Mouse (Mus musculus) liver, embryonic 14.5 days (tissue): ENCODE results near the gene Poll. TPM values are rescaled to one million over a fixed set of nuclear protein-coding genes. Genes with fewer than 3 reads are reported as not detected.

Experiments used
- ATAC-seq: fragments of 200-750 bp; cut with Nextera tagmentation; 2 replicates; pipeline ENCODE4 v1.8.0; 2017; ENCODE audit warnings: moderate number of reproducible peaks, mild to moderate bottlenecking, moderate library complexity; ENCODE audit not compliant: insufficient read depth
- DNase-seq, 3 experiments: peaks; one replicate each; pipeline ENCODE4 v3.0.0-alpha.2; 2012 to 2013; ENCODE audit warnings: low read depth in 3 of 3, low spot score in 3 of 3
- H3K27ac ChIP-seq: fragments of 300-500 bp; sonication (generic); 2 replicates; pipeline ENCODE4 v1.5.1; 2014; ENCODE audit warnings: moderate library complexity, mild to moderate bottlenecking, control low read depth, inconsistent platforms
- H3K27me3 ChIP-seq: fragments of 300-500 bp; sonication (generic); 2 replicates; pipeline ENCODE4 v1.6.1; 2014; ENCODE audit warnings: mild to moderate bottlenecking, low read length, moderate library complexity; ENCODE audit not compliant: control insufficient read depth, insufficient read depth
- H3K36me3 ChIP-seq: fragments of 300-500 bp; sonication (generic); replicated peaks from 2 replicates; pipeline ENCODE4 v1.6.1; 2014; ENCODE audit warnings: low read depth; ENCODE audit not compliant: control insufficient read depth, insufficient read depth
- H3K4me1 ChIP-seq, 2 experiments: fragments of 200-500 bp in 1 of 2; fragments of 300-500 bp in 1 of 2; sonication (generic) in 1 of 2; replicated peaks; 2 replicates each; pipeline ENCODE4 v1.6.1; 2012 to 2014; ENCODE audit warnings: antibody characterized with exemption in 1 of 2, inconsistent platforms in 1 of 2, low read length in 1 of 2; ENCODE audit not compliant: control insufficient read depth in 2 of 2, insufficient read depth in 2 of 2
- H3K4me2 ChIP-seq: fragments of 300-500 bp; sonication (generic); 2 replicates; pipeline ENCODE4 v1.6.1; 2014; ENCODE audit warnings: low read depth, mild to moderate bottlenecking, control low read depth, moderate library complexity
- H3K4me3 ChIP-seq, 2 experiments: fragments of 200-500 bp in 1 of 2; fragments of 300-500 bp in 1 of 2; sonication (generic) in 1 of 2; 2 replicates each; pipeline ENCODE4 v1.5.1; 2012 to 2014; ENCODE audit warnings: low read depth in 2 of 2, low read length in 2 of 2, mild to moderate bottlenecking in 2 of 2, control low read depth in 1 of 2, inconsistent platforms in 1 of 2, moderate library complexity in 1 of 2; ENCODE audit not compliant: insufficient read depth in 1 of 2
- H3K9ac ChIP-seq: fragments of 300-500 bp; sonication (generic); replicated peaks from 2 replicates; pipeline ENCODE4 v1.6.1; 2014; ENCODE audit warnings: mild to moderate bottlenecking, control low read depth, moderate library complexity
- H3K9me3 ChIP-seq: fragments of 300-500 bp; sonication (generic); 2 replicates; pipeline ENCODE4 v1.6.1; 2016; ENCODE audit warnings: low read length, mixed read lengths; ENCODE audit not compliant: control insufficient read depth
- CTCF ChIP-seq: IDR thresholded peaks from 2 replicates; pipeline ENCODE4 v1.5.1; 2016; ENCODE audit warnings: antibody characterized with exemption, low read depth, control low read depth
- EP300 ChIP-seq: IDR thresholded peaks from 2 replicates; pipeline ENCODE4 v1.6.1; 2016; ENCODE audit warnings: antibody characterized with exemption, low read depth
- WGBS: fragments of 180-500 bp; shearing (Covaris S2); extraction: QIAGEN DNeasy Blood & Tissue Kit; methylation state at CpG from one replicate; pipeline ENCODE4 v1.1.7; 2014; ENCODE audit not compliant: insufficient replicate concordance; 5-methylcytosine and 5-hydroxymethylcytosine counted together
- polyA plus RNA-seq, 2 experiments: library from polyadenylated mRNA; depleted of rRNA in 1 of 2; stranded (reverse) in 1 of 2; unstranded in 1 of 2; fragments of >200 nt; fragmentation: Nextera tagmentation in 1 of 2; extraction: Ambion mirVana in 1 of 2; gene quantifications; 2 replicates each; pipeline versions ENCODE4 v1.2.1 to v1.2.3; 2012 to 2014

Gene Poll
- polyA plus RNA-seq, 2 experiments, result 3.7 to 4.1 TPM

DNA sequence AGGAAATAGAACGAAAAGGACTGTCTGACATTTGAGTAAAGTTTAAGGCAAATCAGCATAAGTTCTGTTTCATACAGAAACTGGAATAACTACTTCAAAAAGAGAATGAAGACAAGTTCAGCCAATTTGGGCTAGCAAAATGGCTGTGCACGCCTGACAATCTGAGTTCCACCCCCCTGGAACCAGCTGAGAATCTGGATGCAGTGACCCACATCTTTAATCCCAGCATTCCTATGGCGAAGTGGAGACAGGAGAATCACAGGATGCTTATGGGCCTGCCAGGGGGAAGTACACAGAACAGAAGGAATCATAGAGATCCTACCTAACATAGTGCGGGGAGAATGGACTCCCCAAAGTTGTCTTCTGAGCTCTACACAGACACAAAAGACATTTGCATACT, 36.8 kb upstream of the Poll start:
- Histone ChIP-seq H3K4me2 (no peak overlapping the region), H3K27ac (no peak overlapping the region), H3K9me3 (no peaks in the 10 kb centered on the region), H3K9ac (no peak overlapping the region), H3K4me3 (no peak overlapping the region), H3K36me3 (no peaks in the 10 kb centered on the region), H3K27me3 (no peaks in the 10 kb centered on the region), H3K4me1 (peaks cover 1 to 12% of the 10 kb centered on the region in 2 experiments)
- DNase-seq (no peak), ATAC-seq (no peak)
- TF ChIP-seq CTCF (no peak), EP300 (no peak)
- 74% methylated on average over 4 of the region's 4 CpGs for WGBS

DNA sequence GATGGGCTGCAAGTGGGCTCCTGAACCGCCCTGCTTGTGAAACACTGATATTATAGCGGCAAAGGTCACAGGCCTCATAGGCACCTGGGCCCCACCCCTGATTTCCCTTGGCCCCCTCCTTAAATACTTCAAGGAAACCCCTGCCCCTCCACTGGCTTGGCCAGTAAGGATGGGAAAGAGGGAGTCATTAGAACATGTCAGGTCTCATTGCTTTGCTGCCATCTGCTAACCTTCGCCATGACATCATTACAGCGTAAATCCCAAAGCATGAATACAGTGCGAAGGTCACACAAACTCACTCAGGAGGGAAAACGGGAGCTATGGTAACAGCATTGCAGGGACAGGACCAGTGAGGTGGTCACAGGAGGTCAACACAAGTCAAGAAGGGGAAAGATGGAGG, 36.1 kb upstream of the Poll start:
- H3K9me3 ChIP-seq, result no peaks in the 10 kb centered on the region
- no peaks in the 10 kb centered on the region for H3K27me3 ChIP-seq
- no peaks in the 10 kb centered on the region for H3K36me3 ChIP-seq
- no peak overlapping the region for H3K27ac ChIP-seq
- TF ChIP-seq EP300 (no peak), CTCF (no peak)
- no peak overlapping the region for H3K9ac ChIP-seq
- no peak for ATAC-seq
- no peak overlapping the region for H3K4me3 ChIP-seq
- peaks cover 0 to 5% of the 10 kb centered on the region in 2 experiments; a peak in 2 of 4 replicates for H3K4me1 ChIP-seq
- no peak overlapping the region for H3K4me2 ChIP-seq
- no peak for DNase-seq
- 82% methylated on average over 6 of the region's 6 CpGs for WGBS

DNA sequence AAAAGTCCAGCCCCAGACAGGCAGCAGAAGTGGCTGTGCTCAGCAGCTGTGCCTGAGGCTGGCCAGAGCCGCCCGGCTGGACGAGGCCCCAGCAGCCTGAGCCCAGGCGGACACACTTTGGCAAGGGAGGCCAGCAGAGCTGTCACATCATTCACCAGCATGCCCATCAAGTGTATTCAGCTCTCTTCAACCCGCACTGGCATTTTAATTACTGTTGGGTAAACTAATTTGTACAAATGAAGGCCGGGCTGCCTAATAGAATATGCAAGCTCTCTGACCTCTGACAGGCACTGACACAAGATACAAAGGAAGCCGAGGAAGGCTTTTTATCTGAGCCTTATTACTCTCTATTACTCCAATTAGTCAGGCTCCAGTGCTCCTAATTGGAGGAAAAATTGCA, 35.7 kb upstream of the Poll start:
- H3K4me1 ChIP-seq, result peaks cover 0 to 2% of the 10 kb centered on the region in 2 experiments; a peak in 2 of 4 replicates
- TF ChIP-seq CTCF, result no peak
- TF ChIP-seq EP300, result no peak
- no peak for ATAC-seq
- H3K4me3 ChIP-seq, result no peak overlapping the region
- no peak for DNase-seq
- no peak overlapping the region for H3K27ac ChIP-seq
- WGBS, result 76% methylated on average over 7 of the region's 7 CpGs
- no peaks in the 10 kb centered on the region for H3K9me3 ChIP-seq
- no peak overlapping the region for H3K9ac ChIP-seq
- H3K27me3 ChIP-seq, result no peaks in the 10 kb centered on the region
- no peaks in the 10 kb centered on the region for H3K36me3 ChIP-seq
- H3K4me2 ChIP-seq, result no peak overlapping the region

DNA sequence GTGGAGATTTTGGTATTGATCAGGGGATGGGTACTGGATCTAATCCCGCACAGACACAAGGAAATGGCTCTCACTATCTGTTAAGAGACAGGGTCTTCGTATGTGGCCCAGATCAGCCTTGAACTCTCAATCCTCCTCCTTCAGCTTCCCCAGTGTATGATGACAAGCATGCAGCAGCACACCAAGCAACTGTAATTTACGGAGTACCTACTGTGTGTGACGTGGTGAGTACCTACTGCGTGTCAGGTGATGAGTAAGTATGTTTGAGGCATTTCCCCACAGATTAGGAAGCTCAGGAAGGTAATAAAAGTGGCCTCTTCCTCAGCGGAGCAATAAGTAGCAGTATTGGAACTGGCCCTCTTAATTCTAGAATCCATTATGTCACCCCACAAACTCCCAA, 35.1 kb upstream of the Poll start:
- no peak overlapping the region for H3K9ac ChIP-seq
- H3K9me3 ChIP-seq, result no peaks in the 10 kb centered on the region
- no peak overlapping the region for H3K4me2 ChIP-seq
- no peak for ATAC-seq
- H3K27me3 ChIP-seq, result no peaks in the 10 kb centered on the region
- H3K4me1 ChIP-seq, result peaks cover 0 to 2% of the 10 kb centered on the region in 2 experiments; a peak in 2 of 4 replicates
- TF ChIP-seq EP300 (no peak), CTCF (no peak)
- WGBS, result 80% methylated on average over 6 of the region's 6 CpGs
- H3K4me3 ChIP-seq, result no peak overlapping the region
- no peaks in the 10 kb centered on the region for H3K36me3 ChIP-seq
- no peak for DNase-seq
- no peak overlapping the region for H3K27ac ChIP-seq

DNA sequence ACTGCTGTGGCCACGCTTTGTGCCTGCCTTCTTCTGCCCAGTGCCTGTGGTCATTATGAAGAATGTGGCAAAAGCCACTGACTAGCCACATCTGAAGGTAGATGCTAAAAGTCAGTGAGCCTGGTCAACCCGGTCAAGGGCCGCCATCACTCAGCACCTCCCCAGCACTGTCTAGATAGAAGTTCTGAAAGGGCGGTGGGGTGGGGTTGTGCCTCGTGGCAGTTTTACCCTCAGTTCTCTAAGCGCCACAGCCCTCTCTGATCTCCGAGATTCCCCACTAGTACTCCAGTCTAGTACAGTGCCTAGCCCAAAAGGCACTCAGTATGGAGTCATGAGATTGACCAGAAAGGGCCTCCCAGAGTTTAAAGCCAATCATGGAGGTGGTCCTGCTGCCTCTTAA, 33.7 kb upstream of the Poll start:
- Histone ChIP-seq H3K27me3 (no peaks in the 10 kb centered on the region), H3K4me2 (no peak overlapping the region), H3K36me3 (no peaks in the 10 kb centered on the region), H3K4me3 (no peak overlapping the region), H3K4me1 (peaks cover 0 to 2% of the 10 kb centered on the region in 2 experiments; a peak in 2 of 4 replicates), H3K9ac (no peak overlapping the region), H3K27ac (no peak overlapping the region), H3K9me3 (no peaks in the 10 kb centered on the region)
- no peak for TF ChIP-seq EP300
- no peak for TF ChIP-seq CTCF
- ATAC-seq (no peak), DNase-seq (no peak)
- WGBS, result 79% methylated on average over 7 of the region's 7 CpGs
